Mouse (Mus musculus) heart, adult 18-20 months (tissue): ENCODE measurements around the gene Gm49366. TPM values are rescaled to one million over a fixed set of nuclear protein-coding genes. Genes with fewer than 3 reads are reported as not detected.
"Not testable (repeated sequence)": the region's sequence is repeated elsewhere in the genome, so short reads cannot be mapped to it uniquely, and the experiment has no call there.

Source experiments
- DNase-seq, 2 experiments: peaks; one replicate each; pipeline ENCODE4 v3.0.0; 2021 to 2022; ENCODE audit warnings: mixed read lengths in 1 of 2
- total RNA-seq, 2 experiments: library from RNA; stranded (reverse); gene quantifications; 2 replicates each; pipeline ENCODE4 v1.2.3; 2021

The Gm49366 gene
- total RNA-seq, 2 experiments from 2014 or later, result 0.94 TPM; not detected in 1

- no peak for DNase-seq
Observed at GRCm38 (mm10) chr12:84032854-84033253, 5.9 kb upstream of the Gm49366 start.

DNA sequence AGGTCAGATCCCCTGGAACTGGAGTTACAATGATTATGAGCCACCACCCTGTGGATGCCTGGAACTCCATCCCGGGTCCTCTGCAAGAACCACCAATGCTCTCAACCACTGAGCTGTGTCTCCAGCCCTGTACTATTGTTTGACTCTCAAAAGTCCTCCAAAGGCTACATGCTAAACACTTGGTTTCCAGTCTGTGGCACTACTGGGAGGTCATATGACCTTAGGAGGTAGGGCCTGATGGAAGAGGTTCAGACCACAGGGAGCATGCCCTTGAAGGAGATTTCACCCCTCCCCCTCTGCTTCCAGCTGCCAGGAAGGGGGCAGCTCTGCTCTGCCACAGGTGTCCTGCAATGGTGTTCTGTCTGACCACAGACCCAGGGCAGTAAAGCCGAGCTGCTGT, 5.4 kb upstream of the Gm49366 start:
- DNase-seq, result not testable (repeated sequence)

- no peak for DNase-seq
Observed at GRCm38 (mm10) chr12:84034108-84034507, 4.6 kb upstream of the Gm49366 start.

DNA sequence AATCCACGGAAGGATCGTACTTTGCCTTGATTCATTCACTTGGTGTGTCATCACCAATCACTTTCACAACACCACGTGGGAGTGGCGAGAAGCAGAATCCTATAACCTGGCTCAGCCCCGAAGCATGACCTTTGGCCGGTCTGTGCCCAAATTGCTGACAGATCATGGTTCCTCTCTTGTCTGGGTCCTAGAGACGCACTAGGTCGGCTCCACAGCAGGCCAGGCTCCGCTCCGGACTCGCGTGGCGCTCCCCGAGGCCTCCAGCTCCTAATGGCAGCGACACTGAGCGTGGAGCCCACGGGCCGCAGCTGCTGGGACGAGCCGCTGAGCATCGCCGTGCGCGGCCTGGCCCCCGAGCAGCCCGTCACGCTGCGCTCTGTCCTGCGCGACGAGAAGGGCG, 494 bp upstream of the Gm49366 start, which contains the start of gene Acot4:
Gene Acot4, plus strand, starts transcription at position 139 of the 400 bp plus-strand sequence.
- DNase-seq, result peak in 1 of 2 experiments; percentile 22

DNA sequence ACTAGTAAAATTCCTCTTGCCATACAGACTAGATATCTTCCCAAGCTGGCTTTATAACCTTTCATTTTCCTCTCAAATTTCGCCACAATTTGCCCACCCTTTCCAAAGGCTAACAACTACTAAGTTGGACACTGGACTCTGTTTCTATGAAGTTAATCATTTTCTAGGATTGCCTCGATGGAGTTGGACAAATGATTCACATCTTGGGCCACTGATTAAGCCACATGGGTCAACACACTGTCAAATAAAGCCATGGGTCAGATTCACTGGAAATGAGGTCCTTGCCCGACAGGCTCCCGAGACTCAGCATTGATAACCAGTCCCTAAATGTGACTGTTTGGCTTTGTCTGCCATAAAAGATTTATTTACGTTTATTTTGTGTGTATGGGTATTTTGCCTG, 3.5 kb downstream of the Gm49366 start:
- DNase-seq, result no peak

DNA sequence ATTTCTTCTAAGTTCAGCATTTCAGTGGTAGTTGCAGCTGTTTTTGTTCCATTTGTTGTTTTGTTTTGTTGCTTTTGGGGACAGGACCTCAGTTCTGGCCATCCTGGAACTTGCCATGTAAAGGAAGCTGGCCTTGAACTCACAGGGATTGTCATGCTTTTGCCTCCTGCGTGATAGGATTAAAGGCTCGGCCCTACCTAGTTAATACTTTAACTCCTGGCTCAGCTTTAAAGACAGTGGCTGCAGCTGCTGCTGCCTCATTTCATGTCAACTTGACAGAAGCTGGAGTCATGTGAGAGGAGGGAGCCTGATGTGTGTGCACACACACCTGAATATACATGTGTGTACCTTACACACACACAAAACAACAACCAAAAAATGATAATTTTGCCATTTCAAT, 5.3 kb downstream of the Gm49366 start:
- DNase-seq, result no peak

GRCm38 (mm10) chr12:84046906-84047305, 8.2 kb downstream of the Gm49366 start:
- no peak for DNase-seq

DNA sequence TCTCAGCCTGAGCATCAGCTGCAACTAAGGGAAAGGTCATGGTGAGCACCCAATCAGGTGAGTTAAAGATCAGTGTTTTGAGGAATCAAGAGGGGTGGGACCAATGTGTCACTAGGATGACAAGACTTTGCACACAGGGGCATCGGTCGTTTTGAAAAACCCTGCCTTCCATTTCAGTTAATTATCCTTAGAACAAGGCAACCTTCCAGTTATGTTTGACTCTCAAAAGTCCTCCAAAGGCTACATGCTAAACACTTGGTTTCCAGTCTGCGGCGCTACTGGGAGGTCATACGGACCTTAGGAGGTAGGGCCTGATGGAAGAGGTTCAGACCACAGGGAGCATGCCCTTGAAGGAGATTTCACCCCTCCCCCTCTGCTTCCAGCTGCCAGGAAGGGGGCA, 12.0 kb downstream of the Gm49366 start:
- DNase-seq, result not testable (repeated sequence)

- no peak for DNase-seq
Observed at GRCm38 (mm10) chr12:84051937-84052474, 13.3 kb downstream of the Gm49366 start, which contains the start of gene Acot3. Gene Acot3 (plus strand): TSS chr12:84052144.

- no peak for DNase-seq
Observed at GRCm38 (mm10) chr12:84052609-84053008, 13.9 kb downstream of the Gm49366 start.

DNA sequence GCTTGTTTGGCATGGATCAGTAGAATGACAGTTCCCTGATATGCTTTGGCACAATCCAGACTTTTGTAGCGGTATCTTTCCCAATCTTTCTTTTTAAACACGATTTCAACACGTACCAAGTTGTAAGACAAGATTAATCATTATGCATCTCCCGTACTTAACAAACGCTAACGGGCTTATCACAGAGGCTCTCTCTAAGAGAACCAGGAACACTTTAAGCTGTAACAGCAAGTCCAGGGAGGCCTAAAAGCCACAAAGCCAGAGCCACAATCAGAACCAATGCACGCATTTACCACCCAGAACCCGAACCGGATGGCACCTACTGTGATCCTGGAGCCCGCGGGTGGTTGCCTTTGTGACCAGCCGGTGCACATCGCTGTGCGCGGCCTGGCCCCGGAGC, 14.4 kb downstream of the Gm49366 start:
- no peak for DNase-seq

GRCm38 (mm10) chr12:84053679-84054391, 15.1 kb downstream of the Gm49366 start:
- peak; percentile 6 to 28 for DNase-seq

GRCm38 (mm10) chr12:84060946-84061345, 22.2 kb downstream of the Gm49366 start:
- peak; percentile 14 to 58 for DNase-seq

DNA sequence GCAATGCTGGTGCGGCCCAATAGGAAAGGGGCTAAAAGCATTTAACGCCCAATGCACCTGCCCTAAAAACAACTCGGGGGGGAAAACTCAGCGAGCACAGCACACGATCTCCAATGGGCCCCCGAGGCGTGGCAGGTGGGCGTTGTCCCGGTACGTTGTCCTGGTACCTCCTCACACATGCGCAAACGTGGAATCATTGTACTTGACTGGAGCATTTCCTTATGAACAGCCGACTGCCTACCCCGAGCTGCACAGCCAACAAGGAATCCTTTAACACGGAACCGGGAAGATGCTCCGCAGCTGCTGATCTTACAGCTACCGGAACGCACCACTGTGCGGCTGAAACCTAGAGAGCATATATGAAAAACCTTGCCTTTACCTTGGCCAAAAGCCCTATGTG, 23.6 kb downstream of the Gm49366 start:
- no peak for DNase-seq

- peak in 1 of 2 experiments; percentile 23 for DNase-seq
Observed at GRCm38 (mm10) chr12:84063228-84063627, 24.5 kb downstream of the Gm49366 start.

DNA sequence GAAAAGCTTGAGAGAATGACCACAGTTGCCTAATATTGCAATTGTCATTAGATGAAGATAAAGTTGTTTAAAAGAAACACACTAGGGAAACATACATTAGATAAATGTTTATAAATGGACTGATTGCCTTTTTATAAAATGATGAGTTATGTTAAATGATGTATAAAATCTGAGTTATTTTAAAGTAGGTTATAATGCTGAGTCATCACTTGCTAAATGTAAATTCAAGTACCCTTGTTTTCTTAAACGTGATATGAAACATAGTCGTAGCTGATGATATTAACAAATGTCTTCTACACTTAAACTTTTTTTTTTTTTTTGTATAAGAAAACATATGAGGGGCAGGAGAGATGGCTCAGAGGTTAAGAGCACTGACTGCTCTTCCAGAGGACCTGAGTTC, 25.1 kb downstream of the Gm49366 start:
- DNase-seq, result no peak

GRCm38 (mm10) chr12:84064621-84065020, 25.9 kb downstream of the Gm49366 start:
- peak in 1 of 2 experiments; percentile 8 for DNase-seq

DNA sequence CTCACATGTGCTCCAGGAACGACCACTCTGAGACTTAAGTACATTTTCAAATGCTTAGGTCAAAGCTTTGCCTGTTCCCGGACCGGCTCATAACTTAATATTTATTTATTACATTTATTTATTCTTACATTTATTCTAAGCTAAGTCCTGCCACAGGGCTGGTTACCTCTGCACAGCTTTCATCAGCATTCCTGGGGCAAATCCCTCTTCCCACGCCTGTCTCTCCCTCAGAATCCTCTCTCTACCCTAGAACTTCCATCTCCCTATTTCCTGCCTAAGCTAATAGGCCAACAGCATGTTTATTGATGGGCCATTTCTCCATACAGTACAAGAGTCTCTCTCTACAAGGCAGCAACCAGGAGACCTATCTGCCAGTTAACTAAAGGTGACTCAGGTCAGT, 29.0 kb downstream of the Gm49366 start:
- DNase-seq, result no peak

GRCm38 (mm10) chr12:84068296-84068695, 29.6 kb downstream of the Gm49366 start:
- DNase-seq, result no peak

DNA sequence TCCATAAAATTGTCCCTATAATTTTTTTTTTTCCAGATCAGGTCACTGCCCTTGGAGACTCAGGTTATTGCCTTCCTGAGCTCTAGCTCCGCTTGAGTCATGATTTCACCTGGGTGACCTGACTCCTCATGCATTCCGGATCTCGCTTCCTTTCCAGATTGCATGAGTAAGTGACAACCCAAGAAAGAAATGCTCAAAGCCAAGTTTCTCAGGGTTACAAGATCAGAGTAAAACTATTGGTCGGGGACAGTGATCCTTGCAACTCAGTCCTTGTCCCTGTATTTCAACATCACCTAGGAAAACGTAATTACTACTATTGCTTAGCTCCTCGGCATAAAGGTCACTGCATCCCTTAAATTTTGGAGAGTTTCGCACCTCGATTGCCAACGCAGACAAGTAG, 30.3 kb downstream of the Gm49366 start, which contains the start of gene Acot5:
Gene Acot5, plus strand, starts transcription at position 340 of the 400 bp plus-strand sequence.
- DNase-seq, result no peak

- DNase-seq, result peak; percentile 36 to 40
Observed at GRCm38 (mm10) chr12:84069582-84069981, 30.8 kb downstream of the Gm49366 start.

GRCm38 (mm10) chr12:84071696-84072095, 33.0 kb downstream of the Gm49366 start:
- no peak for DNase-seq

DNA sequence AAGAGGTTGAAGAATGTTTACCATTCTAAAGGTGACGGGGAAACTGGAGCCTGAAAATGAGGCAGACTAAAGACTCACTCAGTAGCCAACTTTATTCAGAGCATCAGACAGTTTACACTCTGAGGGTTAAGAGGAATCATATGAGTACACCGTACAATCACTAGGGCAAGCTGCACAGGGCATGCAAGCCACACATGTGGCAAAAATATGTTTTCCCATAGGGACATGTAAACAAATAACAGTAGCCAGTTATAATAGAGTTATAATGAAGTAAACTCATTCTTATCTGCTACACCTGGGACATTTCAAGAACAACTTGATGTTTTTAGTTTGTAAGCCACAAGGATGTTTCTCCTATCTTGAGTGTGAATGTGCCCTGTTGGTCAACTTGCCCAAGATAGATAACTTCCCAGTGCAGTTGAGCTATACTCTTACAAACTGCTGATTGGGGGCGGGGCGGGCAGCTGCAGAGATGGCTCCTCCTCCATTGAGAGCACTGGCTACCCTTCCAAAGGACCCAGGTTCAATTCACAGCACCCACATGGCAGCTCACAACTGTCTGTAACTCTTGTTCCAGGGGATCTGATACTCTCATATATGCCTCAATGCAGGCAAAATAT, 38.7 kb downstream of the Gm49366 start:
- DNase-seq, result no peak
